Mouse (Mus musculus) brain, embryonic 14.5 days (tissue): ENCODE measurements around the gene Tsen2. TPM values are rescaled to one million over a fixed set of nuclear protein-coding genes. Genes with fewer than 3 reads are reported as not detected.

Experiments used
- DNase-seq: peaks from one replicate; pipeline ENCODE4 v3.0.0-alpha.2; 2011; ENCODE audit warnings: low read depth
- CTCF ChIP-seq: fragments of 200-500 bp; IDR thresholded peaks from 2 replicates; pipeline ENCODE4 v1.5.1; 2012; ENCODE audit warnings: inconsistent platforms, mild to moderate bottlenecking, moderate library complexity, borderline replicate concordance; ENCODE audit not compliant: insufficient read depth, insufficient read length; ENCODE audit errors: extremely low read depth
- POLR2A ChIP-seq: fragments of 200-500 bp; IDR thresholded peaks from 2 replicates; pipeline ENCODE4 v1.6.1; 2012; ENCODE audit warnings: mild to moderate bottlenecking, inconsistent platforms, borderline replicate concordance; ENCODE audit not compliant: poor library complexity, insufficient read depth, insufficient read length, severe bottlenecking; ENCODE audit errors: extremely low read depth
- polyA plus RNA-seq: library from polyadenylated mRNA; depleted of rRNA; stranded (reverse); fragments of >200 nt; gene quantifications from 2 replicates; pipeline ENCODE4 v1.2.3, GENCODE M21; 2012

Gene Tsen2
- polyA plus RNA-seq, 1 experiment: 19.8 TPM

DNA sequence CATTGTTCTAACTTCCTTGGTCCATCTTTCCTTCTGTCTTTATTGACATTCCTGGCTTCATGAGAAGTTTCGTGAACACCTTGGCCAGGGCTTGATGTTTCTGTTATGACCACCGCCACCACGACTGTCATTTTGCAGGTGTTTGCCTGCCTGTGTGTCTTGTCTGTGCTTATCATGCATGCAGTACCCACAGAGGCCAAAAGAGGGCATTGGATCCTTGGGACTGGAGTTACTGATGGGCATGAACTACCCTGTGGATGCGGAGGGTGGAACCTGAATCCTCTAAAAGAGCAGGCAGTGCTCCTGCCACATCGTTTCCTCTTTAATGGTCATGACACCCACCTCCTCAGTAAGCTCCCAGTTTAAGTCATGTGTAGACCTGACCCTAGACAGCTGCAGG is 1.8 kb downstream of the Tsen2 start:
- TF ChIP-seq CTCF (peak; percentile 47), POLR2A (no peak)
- DNase-seq: peak; percentile 36

DNA sequence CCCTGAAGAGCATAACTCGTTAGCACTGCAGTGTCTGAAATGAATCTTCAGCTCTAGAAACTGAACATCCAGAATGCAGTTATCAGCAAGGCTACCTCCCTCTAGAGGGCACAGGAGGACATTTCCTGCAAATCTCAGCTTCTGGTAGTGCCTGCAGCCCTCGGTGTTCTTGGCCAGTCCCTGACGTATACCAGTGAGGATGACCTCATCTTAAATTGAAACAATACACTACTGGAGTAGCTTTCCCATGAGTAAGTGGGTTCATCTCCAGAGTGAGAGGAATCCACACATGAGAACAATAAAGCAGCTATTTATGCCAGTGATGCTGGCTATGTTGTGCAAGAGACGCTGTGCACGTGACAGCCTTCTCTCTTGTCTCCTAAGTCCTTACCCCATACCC is 11.0 kb downstream of the Tsen2 start:
- no peak for DNase-seq
- no peak for TF ChIP-seq POLR2A
- peak; percentile 9; the same call in 1 of the 2 replicates for TF ChIP-seq CTCF

DNA sequence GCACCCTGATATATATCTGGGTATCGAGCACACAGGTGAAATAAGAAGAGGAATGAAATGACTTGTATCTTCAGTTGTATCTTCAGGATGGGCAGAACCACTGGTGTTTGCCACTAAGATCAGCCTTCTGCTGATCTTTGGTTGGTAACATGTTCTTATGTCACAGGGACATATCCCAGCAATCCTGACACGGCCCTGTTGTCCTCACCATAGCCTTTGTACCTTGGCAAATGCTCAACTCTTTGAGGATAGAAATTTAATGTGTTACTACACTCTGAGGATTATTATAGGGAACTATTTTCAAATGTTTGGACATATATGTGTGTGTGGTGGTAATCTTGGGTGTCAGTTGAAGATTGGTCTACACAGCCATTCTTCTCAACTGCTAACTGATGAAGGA is 13.7 kb downstream of the Tsen2 start:
- no peak for TF ChIP-seq CTCF
- no peak for TF ChIP-seq POLR2A
- DNase-seq: no peak

DNA sequence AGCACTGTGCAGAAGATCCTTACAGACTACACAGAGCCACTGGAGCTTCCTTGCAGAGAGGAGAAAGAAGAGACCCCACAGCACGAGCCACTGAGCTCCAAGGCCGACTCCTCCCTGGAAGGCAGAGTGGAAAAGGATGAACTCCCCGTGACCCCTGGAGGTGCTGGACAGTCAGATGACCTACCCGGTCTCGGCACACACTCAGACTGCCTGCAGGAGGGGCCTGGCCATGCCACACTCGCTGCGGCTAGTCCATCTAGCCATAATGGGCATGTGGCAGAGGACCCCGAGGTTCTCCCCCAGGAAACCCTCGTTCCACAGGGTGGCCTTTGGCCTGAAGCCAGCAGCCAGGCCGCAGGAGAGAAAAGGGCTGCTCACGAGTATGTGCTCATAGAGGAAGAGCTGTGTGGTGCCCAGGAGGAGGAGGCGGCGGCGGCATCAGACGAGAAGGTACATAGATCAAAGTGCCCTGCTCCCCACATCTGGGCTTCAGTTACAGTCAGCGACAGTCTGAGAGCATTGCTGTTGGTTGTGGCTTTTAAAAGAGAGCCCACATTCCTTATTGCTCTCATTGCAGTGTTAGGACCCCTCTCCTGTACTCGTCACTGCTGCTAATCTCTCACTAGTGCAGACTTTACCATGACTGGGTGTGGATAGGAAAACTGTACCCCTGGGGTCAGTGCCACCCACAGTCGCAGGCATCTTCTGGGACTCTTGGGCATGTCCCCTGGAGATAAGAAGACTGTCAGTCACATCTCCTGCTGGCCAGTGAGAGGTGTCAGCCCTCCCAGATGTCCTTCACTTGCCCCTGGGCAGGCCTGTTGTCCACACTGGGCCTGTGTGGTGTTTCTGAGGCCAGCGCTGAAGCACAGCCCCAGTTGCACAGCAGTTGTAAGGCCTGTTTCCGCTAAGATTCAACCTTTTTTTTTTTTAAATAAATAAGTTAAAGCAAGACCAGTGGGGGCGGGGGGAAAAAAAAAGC is 15.5 kb downstream of the Tsen2 start:
- no peak for DNase-seq
- TF ChIP-seq CTCF: no peak
- no peak for TF ChIP-seq POLR2A

DNA sequence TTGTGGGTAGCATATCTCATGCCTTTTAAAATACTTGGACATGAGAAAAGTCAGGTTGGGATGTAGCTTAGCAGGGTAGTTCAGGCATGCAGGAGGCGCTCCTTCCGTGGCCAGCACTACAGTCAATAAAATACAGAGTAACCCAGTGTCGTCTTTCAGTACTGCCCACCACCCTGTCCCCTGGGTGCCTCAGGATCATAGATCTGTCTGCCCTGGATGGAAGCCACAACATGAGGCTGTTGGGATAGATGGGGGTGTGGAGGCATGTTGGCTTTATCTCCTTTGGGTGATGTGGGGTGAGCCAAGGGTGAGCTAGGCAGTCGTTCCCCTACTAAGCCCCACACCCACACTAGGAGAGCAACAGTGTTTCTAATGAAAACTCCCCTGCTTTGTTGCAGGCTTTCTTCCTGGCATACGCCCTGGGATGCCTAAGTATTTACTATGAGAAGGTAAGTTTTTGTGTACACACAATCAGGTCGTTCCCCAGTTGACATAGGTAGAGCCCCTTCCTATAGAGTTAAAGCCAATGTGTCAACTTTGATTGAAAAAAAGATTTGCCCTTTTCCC is 21.1 kb downstream of the Tsen2 start:
- TF ChIP-seq CTCF (no peak), POLR2A (no peak)
- DNase-seq: no peak

DNA sequence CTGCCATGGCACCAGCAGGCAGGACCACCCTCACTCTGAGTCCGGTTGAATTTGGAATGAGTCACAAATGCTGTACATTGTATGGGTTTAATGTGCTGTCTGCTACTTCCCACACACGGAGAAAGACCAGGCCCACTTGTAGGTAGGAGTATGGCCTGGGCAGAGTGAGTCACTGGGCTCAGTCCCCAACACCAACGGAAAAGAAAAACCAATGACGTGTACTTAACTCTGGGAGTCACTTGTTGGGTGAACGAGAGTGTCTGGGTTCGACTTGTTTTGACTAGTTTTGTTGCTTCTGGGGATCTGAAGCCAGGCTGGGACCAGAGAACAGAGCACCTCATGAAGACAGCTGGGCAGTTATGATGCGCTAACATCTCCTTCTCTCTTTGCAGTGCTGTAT is 29.7 kb downstream of the Tsen2 start:
- no peak for DNase-seq
- TF ChIP-seq CTCF (no peak), POLR2A (no peak)

- no peak for DNase-seq
- TF ChIP-seq POLR2A (no peak), CTCF (no peak)
Measured at GRCm38 (mm10) chr6:115577407-115577806, 32.9 kb downstream of the Tsen2 start.

DNA sequence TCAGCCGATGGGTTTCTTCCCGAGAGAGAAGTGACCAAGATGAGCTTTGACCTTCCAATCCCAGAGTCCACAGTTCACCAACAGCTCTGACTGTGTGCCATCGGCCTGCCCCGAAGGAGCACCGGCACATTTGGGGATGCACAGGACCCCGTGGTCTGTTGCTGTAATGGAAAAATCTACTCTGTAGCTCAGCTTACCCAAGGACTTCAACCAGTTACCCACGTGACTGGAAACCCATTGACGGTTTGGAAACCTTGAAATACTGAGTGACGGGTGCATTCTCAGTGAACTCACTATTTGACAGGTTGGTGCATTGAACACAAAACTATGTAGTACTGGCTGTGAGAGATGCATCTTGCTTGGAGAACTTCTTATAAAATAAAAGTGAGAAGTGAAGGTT is 33.5 kb downstream of the Tsen2 start:
- DNase-seq: peak; percentile 28
- TF ChIP-seq CTCF: no peak
- TF ChIP-seq POLR2A: no peak

- no peak for TF ChIP-seq POLR2A
- no peak for TF ChIP-seq CTCF
- DNase-seq: no peak
Measured at GRCm38 (mm10) chr6:115580810-115581209, 36.3 kb downstream of the Tsen2 start.

GRCm38 (mm10) chr6:115582328-115583115 is 38.1 kb downstream of the Tsen2 start:
- TF ChIP-seq POLR2A (no peak), CTCF (no peak)
- DNase-seq: no peak
